Mouse (Mus musculus) CH12.LX (cell line): ENCODE results near the gene Arl6ip5. TPM values are rescaled to one million over a fixed set of nuclear protein-coding genes. Genes with fewer than 3 reads are reported as not detected.

ENCODE experiments used
- DNase-seq: peaks from one replicate; pipeline ENCODE4 v3.0.0-alpha.2; 2013; ENCODE audit errors: extremely low read depth
- H3K27ac ChIP-seq: 2 replicates; pipeline ENCODE4 v1.5.1; 2012; ENCODE audit warnings: low read depth, mild to moderate bottlenecking, control low read depth, moderate library complexity; ENCODE audit not compliant: insufficient read depth
- H3K27me3 ChIP-seq: replicated peaks from 2 replicates; pipeline ENCODE3; 2012; ENCODE audit warnings: inconsistent platforms
- H3K36me3 ChIP-seq, 2 experiments: replicated peaks in 1 of 2; 2 replicates each; pipeline versions ENCODE3 to v1.6.1; 2012; ENCODE audit warnings: inconsistent platforms in 1 of 2, low read length in 1 of 2, mild to moderate bottlenecking in 1 of 2, mixed read lengths in 1 of 2, moderate library complexity in 1 of 2; ENCODE audit not compliant: control insufficient read depth in 1 of 2, insufficient read depth in 1 of 2
- H3K4me1 ChIP-seq, 2 experiments: 2 replicates each; pipeline ENCODE4 v1.6.1; 2012; ENCODE audit warnings: inconsistent platforms in 1 of 2, moderate library complexity in 1 of 2; ENCODE audit not compliant: insufficient read depth in 2 of 2, control insufficient read depth in 1 of 2
- H3K4me2 ChIP-seq: 2 replicates; pipeline ENCODE4 v1.6.1; 2012; ENCODE audit warnings: low read depth, mild to moderate bottlenecking, control low read depth; ENCODE audit not compliant: poor library complexity, insufficient read depth, severe bottlenecking
- H3K4me3 ChIP-seq, 3 experiments: fragments of 150-350 bp in 1 of 3; sonication (generic) in 1 of 3; replicated peaks in 1 of 3; 2 replicates each; pipeline versions ENCODE3 to v1.5.1; 2011 to 2012; ENCODE audit warnings: low read depth in 2 of 3, low read length in 2 of 3, mild to moderate bottlenecking in 2 of 3, moderate library complexity in 2 of 3, control low read depth in 1 of 3, improper control_type of control experiment in 1 of 3, inconsistent platforms in 1 of 3, mixed read lengths in 1 of 3; ENCODE audit not compliant: poor library complexity in 1 of 3
- H3K79me2 ChIP-seq: replicated peaks from 2 replicates; pipeline ENCODE4 v1.6.1; 2012; ENCODE audit warnings: mild to moderate bottlenecking, moderate library complexity; ENCODE audit not compliant: control insufficient read depth, poor library complexity, insufficient read depth, severe bottlenecking; ENCODE audit errors: extremely low read depth
- H3K9ac ChIP-seq: 2 replicates; pipeline ENCODE4 v1.6.1; 2012; ENCODE audit warnings: low read depth, mild to moderate bottlenecking, control low read depth, moderate library complexity; ENCODE audit not compliant: insufficient read depth
- H3K9me3 ChIP-seq: replicated peaks from 2 replicates; pipeline ENCODE3; 2012; ENCODE audit warnings: low read length, inconsistent platforms, mixed read lengths
- CHD1 ChIP-seq: IDR thresholded peaks from 2 replicates; pipeline ENCODE4 v1.6.1; 2012; ENCODE audit warnings: low read depth, low read length, improper control_type of control experiment, inconsistent platforms
- CHD2 ChIP-seq: IDR thresholded peaks from 2 replicates; pipeline ENCODE4 v1.6.1; 2011; ENCODE audit warnings: low read length, improper control_type of control experiment
- HCFC1 ChIP-seq: IDR thresholded peaks from 2 replicates; pipeline ENCODE4 v1.6.1; 2012; ENCODE audit warnings: low read depth, mild to moderate bottlenecking, inconsistent platforms, low read length, improper control_type of control experiment
- IRF4 ChIP-seq: IDR thresholded peaks from 2 replicates; pipeline ENCODE4 v1.6.1; 2014; ENCODE audit warnings: low read depth, mild to moderate bottlenecking, inconsistent platforms, low read length, improper control_type of control experiment
- JUN ChIP-seq: IDR thresholded peaks from 2 replicates; pipeline ENCODE4 v1.6.1; 2011; ENCODE audit warnings: low read depth, mild to moderate bottlenecking, low read length, improper control_type of control experiment, moderate library complexity; ENCODE audit not compliant: insufficient read depth
- JUND ChIP-seq: conservative IDR thresholded peaks from 2 replicates; pipeline ENCODE4 v1.6.1; 2011; ENCODE audit warnings: low read depth, low read length, improper control_type of control experiment
- KAT2A ChIP-seq: IDR thresholded peaks from 2 replicates; pipeline ENCODE4 v1.6.1; 2012; ENCODE audit warnings: low read length, improper control_type of control experiment, inconsistent platforms; ENCODE audit not compliant: insufficient replicate concordance
- MAFK ChIP-seq: IDR thresholded peaks from 2 replicates; pipeline ENCODE4 v1.6.1; 2011; ENCODE audit warnings: low read length, improper control_type of control experiment; ENCODE audit not compliant: insufficient replicate concordance
- MAZ ChIP-seq: IDR thresholded peaks from 2 replicates; pipeline ENCODE4 v1.6.1; 2012; ENCODE audit warnings: low read depth, mild to moderate bottlenecking, inconsistent platforms, low read length, improper control_type of control experiment, moderate library complexity
- MEF2A ChIP-seq: IDR thresholded peaks from 2 replicates; pipeline ENCODE4 v1.6.1; 2014; ENCODE audit warnings: low read depth, mild to moderate bottlenecking, inconsistent platforms, low read length, improper control_type of control experiment, borderline replicate concordance
- MXI1 ChIP-seq: IDR thresholded peaks from 2 replicates; pipeline ENCODE4 v1.6.1; 2011; ENCODE audit warnings: mild to moderate bottlenecking, low read depth, low read length, improper control_type of control experiment
- MYC ChIP-seq: IDR thresholded peaks from 2 replicates; pipeline ENCODE4 v1.6.1; 2011; ENCODE audit warnings: low read depth, mild to moderate bottlenecking, improper control_type of control experiment, low read length
- NELFE ChIP-seq: IDR thresholded peaks from 2 replicates; pipeline ENCODE4 v1.6.1; 2011; ENCODE audit warnings: low read depth, low read length, improper control_type of control experiment
- POLR2A ChIP-seq: IDR thresholded peaks from 2 replicates; pipeline ENCODE4 v1.6.1; 2011; ENCODE audit warnings: low read depth, mild to moderate bottlenecking, improper control_type of control experiment, low read length
- RAD21 ChIP-seq: IDR thresholded peaks from 2 replicates; pipeline ENCODE4 v1.6.1; 2011; ENCODE audit warnings: low read depth, mild to moderate bottlenecking, low read length, improper control_type of control experiment, moderate library complexity
- RCOR1 ChIP-seq: conservative IDR thresholded peaks from 2 replicates; pipeline ENCODE4 v1.6.1; 2012; ENCODE audit warnings: low read depth, mild to moderate bottlenecking, inconsistent platforms, low read length, improper control_type of control experiment
- SIN3A ChIP-seq: IDR thresholded peaks from 2 replicates; pipeline ENCODE4 v1.6.1; 2012; ENCODE audit warnings: low read length, improper control_type of control experiment, inconsistent platforms
- TBP ChIP-seq: conservative IDR thresholded peaks from 2 replicates; pipeline ENCODE4 v1.6.1; 2011; ENCODE audit warnings: low read depth, low read length, improper control_type of control experiment
- UBTF ChIP-seq: IDR thresholded peaks from 2 replicates; pipeline ENCODE4 v1.6.1; 2012; ENCODE audit warnings: low read depth, mild to moderate bottlenecking, inconsistent platforms, low read length, improper control_type of control experiment, moderate library complexity
- USF2 ChIP-seq: conservative IDR thresholded peaks from 2 replicates; pipeline ENCODE4 v1.6.1; 2011; ENCODE audit warnings: low read depth, low read length, improper control_type of control experiment
- ZNF384 ChIP-seq: IDR thresholded peaks from 2 replicates; pipeline ENCODE4 v1.6.1; 2012; ENCODE audit warnings: low read depth, low read length, improper control_type of control experiment, inconsistent platforms
- dilution Hi-C: fragments of 300-500 bp; cut with MboI; formaldehyde crosslinking; loops from 2 replicates; pipeline ENCODE4 v1.14.3; 2020; ENCODE audit warnings: low sequenced_read_pairs; ENCODE audit not compliant: extremely low pct_unique_long_range_greater_than_20kb, extremely low pct_ligation_motif_present
- in situ Hi-C: fragments of 300-500 bp; cut with MboI; formaldehyde crosslinking; loops from 3 replicates; pipeline ENCODE4 v1.14.3; 2019; ENCODE audit warnings: low sequenced_read_pairs, low pct_ligation_motif_present, low pct_unique_long_range_greater_than_20kb, mixed read lengths
- polyA plus RNA-seq: library from polyadenylated mRNA; unstranded; fragments of >175 nt; gene quantifications from 2 replicates; pipeline ENCODE4 v1.2.1, GENCODE M21; 2012; ENCODE audit warnings: low read depth; ENCODE audit not compliant: insufficient read length
- total RNA-seq, 2 experiments: library from RNA; depleted of rRNA; stranded (reverse); fragments of 300-350 nt in 1 of 2; fragments of >200 nt in 1 of 2; gene quantifications; 2 replicates each; pipeline ENCODE4 v1.2.3; 2012 to 2014

Arl6ip5 gene
- total and polyA plus RNA-seq, 3 experiments = 43.6 to 135 (median 118) TPM

GRCm38 (mm10) chr6:97202477-97202876 is 8.0 kb upstream of the Arl6ip5 start:
- dilution Hi-C loops = no loop called here
- peaks cover 43% of the 10 kb centered on the region for H3K79me2 ChIP-seq
- DNase-seq = no peak

GRCm38 (mm10) chr6:97204252-97204869 is 6.1 kb upstream of the Arl6ip5 start:
- in situ Hi-C loops = loop anchor here (25.0 kb wide), 1 partner anchor 633 kb away; no protein-coding TSS in a partner anchor
- DNase-seq = no peak
- dilution Hi-C loops = no loop called here

More at GRCm38 (mm10) chr6:97202477-97202876, 8.0 kb upstream of the Arl6ip5 start:
- Histone ChIP-seq H3K27ac (no peak overlapping the region), H3K9ac (no peak overlapping the region; the same call in 1 of the 2 replicates), H3K4me1 (peaks cover 4 to 49% of the 10 kb centered on the region in 2 experiments), H3K27me3 (no peaks in the 10 kb centered on the region), H3K36me3 (peaks cover 14 to 30% of the 10 kb centered on the region in 2 experiments), H3K9me3 (no peaks in the 10 kb centered on the region), H3K4me2 (peak overlapping the region; percentile 50; the same call in 1 of the 2 replicates), H3K4me3 (no peak overlapping the region)
- TF ChIP-seq IRF4 (no peak), NELFE (no peak), CHD2 (no peak), HCFC1 (no peak), POLR2A (no peak), USF2 (no peak)
- in situ Hi-C loops = loop anchor here (25.0 kb wide), 1 partner anchor 635 kb away; no protein-coding TSS in a partner anchor

More at GRCm38 (mm10) chr6:97204252-97204869, 6.1 kb upstream of the Arl6ip5 start:
- peaks cover 4 to 67% of the 10 kb centered on the region in 2 experiments for H3K4me1 ChIP-seq
- TF ChIP-seq RAD21 (no peak), CHD2 (no peak), MEF2A (0 out of 2 replicates have a peak, but pooled peaks have one; percentile 15), IRF4 (0 out of 2 replicates have a peak, but pooled peaks have one; percentile 28), TBP (peak; percentile 53; the same call in 1 of the 2 replicates), KAT2A (no peak), CHD1 (no peak; the same call in 1 of the 2 replicates), UBTF (no peak), JUND (no peak), MXI1 (0 out of 2 replicates have a peak, but pooled peaks have one; percentile 33), MAZ (peak; percentile 35; the same call in 1 of the 2 replicates), RCOR1 (no peak), NELFE (peak; percentile 36; the same call in 1 of the 2 replicates), JUN (no peak), SIN3A (peak; percentile 82), MAFK (0 out of 2 replicates have a peak, but pooled peaks have one; percentile 13), ZNF384 (no peak), MYC (0 out of 2 replicates have a peak, but pooled peaks have one; percentile 20)
- TF ChIP-seq, all 38 proteins: peak for 9
- peaks cover 6 to 17% of the 10 kb centered on the region in 2 experiments for H3K36me3 ChIP-seq
- H3K9me3 ChIP-seq = no peaks in the 10 kb centered on the region
- H3K4me2 ChIP-seq = peak overlapping the region; percentile 2
- H3K9ac ChIP-seq = peak overlapping the region; percentile 100
- H3K79me2 ChIP-seq = peaks cover 43% of the 10 kb centered on the region
- peak overlapping the region; percentile 72 to 84 (median 82) for H3K4me3 ChIP-seq
- peak overlapping the region; percentile 54 for H3K27ac ChIP-seq
- no peaks in the 10 kb centered on the region for H3K27me3 ChIP-seq
